Mouse (Mus musculus) MEL (cell line): ENCODE results near the gene Marc2.

Experiments
- BHLHE40 ChIP-seq: IDR thresholded peaks from 2 replicates; pipeline ENCODE4 v1.6.1; 2012; ENCODE audit warnings: low read depth, mild to moderate bottlenecking, inconsistent platforms, low read length, improper control_type of control experiment, borderline replicate concordance
- CHD1 ChIP-seq: IDR thresholded peaks from 2 replicates; pipeline ENCODE4 v1.6.1; 2012; ENCODE audit warnings: low read depth, mild to moderate bottlenecking, inconsistent platforms, low read length, improper control_type of control experiment
- CTCF ChIP-seq, 3 experiments: IDR thresholded peaks in 2 of 3; conservative IDR thresholded peaks in 1 of 3; 2 replicates each; pipeline ENCODE4 v1.5.1; 2011 to 2012; ENCODE audit warnings: low read length in 3 of 3, low read depth in 2 of 3, mild to moderate bottlenecking in 2 of 3, improper control_type of control experiment in 1 of 3, inconsistent platforms in 1 of 3, mixed read lengths in 1 of 3, moderate library complexity in 1 of 3; ENCODE audit not compliant: control insufficient read depth in 1 of 3, insufficient read depth in 1 of 3, poor library complexity in 1 of 3, severe bottlenecking in 1 of 3
- EP300 ChIP-seq, 2 experiments: IDR thresholded peaks; 2 replicates each; pipeline ENCODE4 v1.6.1; 2011; ENCODE audit warnings: improper control_type of control experiment in 2 of 2, low read length in 2 of 2, low read depth in 1 of 2, mild to moderate bottlenecking in 1 of 2
- ETS1 ChIP-seq: IDR thresholded peaks from 2 replicates; pipeline ENCODE4 v1.6.1; 2012; ENCODE audit warnings: low read depth, mild to moderate bottlenecking, inconsistent platforms, low read length, improper control_type of control experiment, moderate library complexity
- GABPA ChIP-seq: IDR thresholded peaks from 2 replicates; pipeline ENCODE4 v1.6.1; 2012; ENCODE audit warnings: low read depth, mild to moderate bottlenecking, inconsistent platforms, low read length, improper control_type of control experiment, moderate library complexity
- HCFC1 ChIP-seq: IDR thresholded peaks from 2 replicates; pipeline ENCODE4 v1.6.1; 2012; ENCODE audit warnings: low read depth, mild to moderate bottlenecking, inconsistent platforms, low read length, improper control_type of control experiment, moderate library complexity
- RAD21 ChIP-seq: IDR thresholded peaks from 2 replicates; pipeline ENCODE4 v1.6.1; 2011; ENCODE audit warnings: mild to moderate bottlenecking, low read depth, low read length, improper control_type of control experiment
- SMC3 ChIP-seq: IDR thresholded peaks from 2 replicates; pipeline ENCODE4 v1.6.1; 2011; ENCODE audit warnings: low read depth, low read length, improper control_type of control experiment
- TAL1 ChIP-seq: IDR thresholded peaks from 2 replicates; pipeline ENCODE4 v1.6.1; 2012; ENCODE audit warnings: mild to moderate bottlenecking, inconsistent platforms, low read length, moderate library complexity, mixed read lengths
- UBTF ChIP-seq: IDR thresholded peaks from 2 replicates; pipeline ENCODE4 v1.6.1; 2012; ENCODE audit warnings: low read depth, mild to moderate bottlenecking, inconsistent platforms, low read length, improper control_type of control experiment, moderate library complexity, borderline replicate concordance; ENCODE audit not compliant: insufficient read depth

DNA sequence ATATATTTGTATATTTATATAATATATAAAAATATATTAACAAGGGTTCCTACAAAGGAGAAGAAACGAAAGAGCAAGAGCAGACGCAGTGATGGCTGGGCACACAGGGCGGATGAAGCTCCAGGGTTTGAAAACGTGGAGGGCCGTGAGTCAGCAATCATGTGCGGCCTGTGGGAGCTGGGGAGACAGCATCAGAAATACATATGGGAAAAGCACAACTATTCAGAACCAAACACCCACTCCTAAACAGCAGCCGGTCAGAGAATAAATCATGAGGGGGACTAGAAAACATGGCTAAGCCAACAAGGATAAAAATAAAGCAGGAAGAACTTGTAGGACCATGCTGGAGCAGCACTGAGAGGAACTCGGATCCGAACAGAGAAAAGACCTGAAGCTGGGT is 11.0 kb upstream of the Marc2 start:
- TF ChIP-seq BHLHE40: no peak
- TF ChIP-seq SMC3: no peak
- TF ChIP-seq EP300 (IDR thresholded peaks at IDR 0.05; ENCODE audit: low read depth in 1 of 2, low read length in 2 of 2): no peak
- TF ChIP-seq CHD1: no peak
- no peak for TF ChIP-seq GABPA
- no peak for TF ChIP-seq HCFC1
- no peak for TF ChIP-seq RAD21
- no peak for TF ChIP-seq TAL1
- TF ChIP-seq UBTF: no peak
- no peak for TF ChIP-seq CTCF (IDR thresholded peaks at IDR 0.05 in 2 of 3, conservative IDR thresholded peaks at IDR 0.05 in 1 of 3; ENCODE audit: control insufficient read depth in 1 of 3, insufficient read depth in 1 of 3, low read depth in 2 of 3, low read length in 3 of 3, poor library complexity in 1 of 3, severe bottlenecking in 1 of 3)
- no peak for TF ChIP-seq ETS1
